In genomic region chr2:62664135-62664670, GRCm38 (mm10) we compare ENCODE assay signal across 8 mouse cellular contexts. TPM values are rescaled to one million over a fixed set of nuclear protein-coding genes. Genes with fewer than 3 reads are reported as not detected.
DNase-seq lines count a peak whose midpoint lies in the region; ATAC-seq lines count a peak whose summit lies in the region.

Gca (plus strand) TSS chr2:62664285.

- H3K36me3 ChIP-seq in erythroblast, embryonic 14.5 days (ENCODE audit: control insufficient read depth), result no peaks in the 10 kb centered on the region
- no peaks in the 10 kb centered on the region for H3K36me3 ChIP-seq in heart, embryonic 11.5 days (ENCODE audit: control insufficient read depth, insufficient read depth, low read length)
- H3K36me3 ChIP-seq in kidney, embryonic 16.5 days (ENCODE audit: insufficient read depth, low read length), result no peaks in the 10 kb centered on the region

- H3K4me2 ChIP-seq in heart, embryonic 11.5 days, result peak within 1 kb of the TSS; percentile 93
- H3K4me2 ChIP-seq in kidney, embryonic 16.5 days (replicated peaks; ENCODE audit: low read depth, low read length), result peak within 1 kb of the TSS; percentile 88

- DNase-seq in A20 (ENCODE audit: low read depth, low spot score) (peak; percentile 95), liver (peak; percentile 93)
- DNase-seq in brain, adult 2 months (ENCODE audit: low read depth, low spot score), result peak; percentile 96
- peak; percentile 77 to 88 for DNase-seq in spleen, postnatal 4 days (ENCODE audit: low spot score in 2 of 2)

- ATAC-seq in heart, embryonic 11.5 days (replicated peaks; ENCODE audit: insufficient number of reproducible peaks, low FRiP score, low TSS enrichment), result peak; percentile 97
- ATAC-seq in kidney, embryonic 16.5 days (ENCODE audit: low FRiP score, low TSS enrichment), result peak; percentile 99
- peak; percentile 95 for ATAC-seq in monocyte, adult 5-6 weeks (replicated peaks; ENCODE audit: insufficient number of reproducible peaks, low FRiP score, low TSS enrichment, poor library complexity, severe bottlenecking)

- under 1% methylated on average over 37 of the region's 43 CpGs for WGBS in heart, embryonic 11.5 days (ENCODE audit: insufficient replicate concordance)
- WGBS in kidney, embryonic 16.5 days, result under 1% methylated on average over 40 of the region's 43 CpGs

- H3K27ac ChIP-seq in heart, embryonic 11.5 days (ENCODE audit: low read depth, low read length), result no peak within 1 kb of the TSS
- no peak within 1 kb of the TSS for H3K27ac ChIP-seq in kidney, embryonic 16.5 days (ENCODE audit: low read length)

- H3K9ac ChIP-seq in heart, embryonic 11.5 days (ENCODE audit: low read depth, low read length), result peak within 1 kb of the TSS; percentile 63
- H3K9ac ChIP-seq in kidney, embryonic 16.5 days (replicated peaks; ENCODE audit: low read length), result peak within 1 kb of the TSS; percentile 65

- no peaks in the 10 kb centered on the region for H3K9me3 ChIP-seq in erythroblast, embryonic 14.5 days (ENCODE audit: control insufficient read depth, low read length)
- no peaks in the 10 kb centered on the region for H3K9me3 ChIP-seq in heart, embryonic 11.5 days (replicated peaks; ENCODE audit: control insufficient read depth, low read length)
- no peaks in the 10 kb centered on the region for H3K9me3 ChIP-seq in kidney, embryonic 16.5 days (ENCODE audit: low read length)

- H3K4me1 ChIP-seq in erythroblast, embryonic 14.5 days (ENCODE audit: control insufficient read depth), result peaks cover 11% of the 10 kb centered on the region
- no peaks in the 10 kb centered on the region for H3K4me1 ChIP-seq in heart, embryonic 11.5 days (ENCODE audit: control insufficient read depth, insufficient read depth, low read length)
- H3K4me1 ChIP-seq in kidney, embryonic 16.5 days (ENCODE audit: insufficient read depth, low read length), result peaks cover 3% of the 10 kb centered on the region; the same call in 1 of the 2 replicates

- peaks cover 9% of the 10 kb centered on the region for H3K27me3 ChIP-seq in erythroblast, embryonic 14.5 days (ENCODE audit: control insufficient read depth)
- H3K27me3 ChIP-seq in heart, embryonic 11.5 days (ENCODE audit: control insufficient read depth, insufficient read depth, low read length), result no peaks in the 10 kb centered on the region
- H3K27me3 ChIP-seq in kidney, embryonic 16.5 days (ENCODE audit: insufficient read depth, low read length), result no peaks in the 10 kb centered on the region

- peak within 1 kb of the TSS; percentile 75 for H3K4me3 ChIP-seq in erythroblast, embryonic 14.5 days (replicated peaks)
- H3K4me3 ChIP-seq in heart, embryonic 11.5 days (ENCODE audit: low read depth, low read length), result peak within 1 kb of the TSS; percentile 66
- H3K4me3 ChIP-seq in kidney, embryonic 16.5 days (ENCODE audit: low read length), result peak within 1 kb of the TSS; percentile 64

RNA-seq across cellular contexts. Expression of gene Gca, which starts in this region (rescaled TPM):
- polyA plus RNA-seq in erythroblast, embryonic 14.5 days (2012), result not detected in 2 replicates
- 13.5 and 14.1 TPM in 2 replicates for polyA plus RNA-seq in heart, embryonic 11.5 days (2014; fragmentation: Nextera tagmentation; extraction: Ambion mirVana)
- polyA plus RNA-seq in kidney, embryonic 16.5 days (2015; fragmentation: Nextera tagmentation; extraction: Ambion mirVana), result 18.8 and 19.5 TPM in 2 replicates
- 1.3 to 13.8 TPM (median 1.4 TPM) in 3 replicates for total RNA-seq in monocyte, adult 5-6 weeks (2017)

Comparison
In these comparisons a context has a peak if more than half of its experiments do, and no peak if none do; other contexts are left out.
1. RNA of gene Gca (polyA plus RNA-seq): 18.8 to 19.5 TPM in kidney, embryonic 16.5 days and 13.5 to 14.1 TPM in heart, embryonic 11.5 days; not detected in erythroblast, embryonic 14.5 days; every median in the first group is over 10 times any median in the second.
2. Peak in every context shown above with its lines, with median percentiles within 50 percentile points of each other: DNase-seq, H3K4me3 ChIP-seq and ATAC-seq.